Mouse (Mus musculus) heart, embryonic 10.5 days (tissue): ENCODE measurements at regions not wholly inside any gene's neighbourhood (a gene's known extent, or its start where the extent isn't known, plus 50 kb on each side); places are given as distances from the start of the nearest gene placed in this dataset.

ENCODE experiments used
- DNase-seq: peaks from one replicate; pipeline ENCODE4 v3.0.0-alpha.2; 2017; ENCODE audit warnings: low spot score
- H3K27ac ChIP-seq: fragments of 300-500 bp; sonication (generic); 2 replicates; pipeline ENCODE4 v1.5.1; 2016; ENCODE audit warnings: mild to moderate bottlenecking
- H3K27me3 ChIP-seq: fragments of 300-500 bp; sonication (generic); 2 replicates; pipeline ENCODE4 v1.6.1; 2016; ENCODE audit warnings: mild to moderate bottlenecking; ENCODE audit not compliant: poor library complexity, insufficient read depth, severe bottlenecking
- H3K36me3 ChIP-seq: fragments of 300-500 bp; sonication (generic); 2 replicates; pipeline ENCODE4 v1.6.1; 2016; ENCODE audit warnings: mild to moderate bottlenecking, moderate library complexity
- H3K4me1 ChIP-seq: fragments of 300-500 bp; sonication (generic); 2 replicates; pipeline ENCODE4 v1.6.1; 2016; ENCODE audit warnings: mild to moderate bottlenecking
- H3K4me3 ChIP-seq: fragments of 300-500 bp; sonication (generic); 2 replicates; pipeline ENCODE4 v1.5.1; 2016; ENCODE audit warnings: mild to moderate bottlenecking, moderate library complexity
- H3K9me3 ChIP-seq: fragments of 300-500 bp; sonication (generic); 2 replicates; pipeline ENCODE4 v1.6.1; 2016; ENCODE audit warnings: mild to moderate bottlenecking, moderate library complexity
- WGBS: fragments of 180-500 bp; shearing (Covaris S2); methylation state at CpG from one replicate; pipeline ENCODE4 v1.1.7; 2016; 5-methylcytosine and 5-hydroxymethylcytosine counted together

DNA sequence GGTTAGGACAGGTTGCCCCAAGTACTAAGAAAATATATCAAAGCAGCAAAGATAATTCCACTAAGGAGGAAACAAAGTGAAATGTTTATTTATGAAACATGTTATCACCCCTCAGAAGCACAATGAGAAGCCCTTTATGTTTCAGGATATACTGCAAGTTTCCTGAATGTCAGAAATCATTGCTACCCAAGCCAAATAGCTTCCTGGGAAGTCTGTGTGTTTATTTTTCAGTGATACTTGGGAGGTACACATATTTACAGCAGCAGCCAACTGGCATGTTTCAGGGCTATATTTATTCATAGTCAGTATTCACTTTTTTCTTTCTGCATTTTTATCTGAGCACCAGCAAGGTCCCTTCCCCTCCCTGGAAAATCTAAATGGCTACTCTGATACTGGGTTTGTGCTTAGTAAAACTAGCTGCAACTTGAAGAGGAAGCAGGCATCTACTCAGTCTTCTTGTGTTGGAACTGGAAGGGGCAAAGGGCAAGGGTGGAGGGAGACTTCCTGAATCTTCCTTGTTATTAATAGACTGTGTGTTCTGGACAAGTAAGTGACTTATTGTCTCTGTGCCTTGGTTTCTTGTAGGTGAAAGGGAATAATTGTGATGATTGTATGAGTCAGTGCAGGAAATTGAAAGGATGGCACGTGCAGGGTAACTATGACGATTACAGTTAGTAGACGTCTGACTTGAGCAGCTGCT lies 236.5 kb upstream of the Dach1 start:
- Histone ChIP-seq H3K27ac (no peak overlapping the region), H3K4me1 (no peaks in the 10 kb centered on the region; the same call in 1 of the 2 replicates), H3K27me3 (no peaks in the 10 kb centered on the region), H3K4me3 (no peak overlapping the region), H3K36me3 (no peaks in the 10 kb centered on the region), H3K9me3 (no peaks in the 10 kb centered on the region)
- no peak for DNase-seq
- 61% methylated on average over 3 of the region's 3 CpGs for WGBS

DNA sequence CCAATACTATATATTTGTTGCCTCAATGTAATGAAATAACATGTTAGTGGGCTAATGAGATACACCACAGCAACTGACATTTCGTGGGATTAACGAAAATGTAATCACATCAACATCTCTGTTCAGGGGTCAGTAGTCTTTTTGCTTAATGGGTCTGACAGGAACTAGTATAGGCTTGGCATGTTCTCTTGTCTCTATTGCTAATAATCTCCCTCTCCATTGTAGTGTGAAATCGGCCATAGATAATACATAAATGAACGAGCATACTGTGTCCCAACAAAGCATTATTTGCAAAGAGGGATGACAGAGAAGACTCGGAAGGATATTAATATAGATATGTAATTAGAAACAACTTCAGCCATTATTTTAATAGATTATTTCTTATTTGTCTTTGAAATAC lies 234.5 kb upstream of the Dach1 start:
- Histone ChIP-seq H3K36me3 (no peaks in the 10 kb centered on the region), H3K27me3 (no peaks in the 10 kb centered on the region), H3K4me3 (no peak overlapping the region), H3K27ac (no peak overlapping the region), H3K4me1 (no peaks in the 10 kb centered on the region; the same call in 1 of the 2 replicates), H3K9me3 (no peaks in the 10 kb centered on the region)
- 83% methylated on average over 5 of the region's 5 CpGs for WGBS
- DNase-seq, result no peak

DNA sequence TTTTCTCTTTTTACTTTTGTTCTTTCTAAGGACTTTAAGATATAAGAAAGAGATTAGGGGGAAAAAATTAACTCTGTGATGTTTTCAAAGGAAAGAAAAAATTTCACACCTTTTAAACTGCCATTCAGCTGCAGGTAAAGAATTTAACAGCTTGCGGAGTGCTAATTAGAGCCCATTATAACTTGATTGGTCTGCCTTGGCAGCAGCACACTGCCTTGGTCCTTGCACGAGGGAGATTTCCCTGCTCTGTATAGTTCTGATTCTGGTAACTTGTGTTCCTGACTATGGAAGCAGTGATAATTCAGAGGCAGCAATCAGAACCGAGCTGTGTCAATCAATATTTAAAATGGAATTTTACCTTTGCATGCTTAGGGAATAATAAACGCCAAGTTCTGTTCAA lies 218.3 kb upstream of the Dach1 start:
- H3K4me1 ChIP-seq, result no peaks in the 10 kb centered on the region

More for the DNA sequence above, 218.3 kb upstream of the Dach1 start:
- Histone ChIP-seq H3K4me3 (no peak overlapping the region), H3K36me3 (no peaks in the 10 kb centered on the region), H3K9me3 (no peaks in the 10 kb centered on the region), H3K27ac (no peak overlapping the region), H3K27me3 (no peaks in the 10 kb centered on the region)
- 48% methylated on average over 4 of the region's 4 CpGs for WGBS
- no peak for DNase-seq
